Mouse (Mus musculus) left cerebral cortex, postnatal 4 days (tissue): ENCODE results near the gene Nsdhl. TPM values are rescaled to one million over a fixed set of nuclear protein-coding genes. Genes with fewer than 3 reads are reported as not detected.

ENCODE experiments used
- DNase-seq: peaks from one replicate; pipeline ENCODE4 v3.0.0-alpha.2; 2022
- intact Hi-C: fragments of 180-260 bp; cut with DNase I; formaldehyde crosslinking; loops from one replicate; pipeline ENCODE4 v1.15.1; 2025
- microRNA-seq: library from miRNA; unstranded; fragments of <30 nt; microRNA quantifications from one replicate; pipeline ENCODE4 v1.2.0, GENCODE M21; 2022
- total RNA-seq, 2 experiments: library from RNA; stranded (reverse); gene quantifications; 2 replicates each; pipeline ENCODE4 v1.2.3; 2021

Gene Nsdhl
- total RNA-seq, 2 experiments from 2014 or later, result 62.5 to 65.4 TPM

- DNase-seq, result no peak
- intact Hi-C loops, result no loop called here
Measured at GRCm38 (mm10) chrX:72992291-72992919, 74.0 kb downstream of the Nsdhl start.

DNA sequence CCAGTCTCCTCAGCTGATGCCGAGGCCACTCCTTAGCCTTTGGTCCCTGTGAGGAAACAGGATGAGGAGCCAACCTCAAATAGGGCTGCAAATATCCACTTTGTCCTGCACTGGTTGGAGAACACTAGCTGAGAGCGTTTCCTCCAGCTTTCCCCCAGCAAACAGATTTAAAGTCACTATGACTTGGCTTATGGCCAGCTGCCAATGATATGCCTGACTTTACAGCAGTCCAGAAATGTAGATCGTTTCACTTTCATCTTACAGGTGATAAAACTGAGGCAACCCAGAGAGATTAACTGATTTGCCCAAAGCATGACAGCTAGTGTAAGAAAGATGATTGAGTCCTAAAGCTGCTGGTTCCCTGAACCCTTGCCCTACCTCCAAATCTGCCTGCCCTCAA lies 77.2 kb downstream of the Nsdhl start:
- no peak for DNase-seq
- intact Hi-C loops, result no loop called here

DNA sequence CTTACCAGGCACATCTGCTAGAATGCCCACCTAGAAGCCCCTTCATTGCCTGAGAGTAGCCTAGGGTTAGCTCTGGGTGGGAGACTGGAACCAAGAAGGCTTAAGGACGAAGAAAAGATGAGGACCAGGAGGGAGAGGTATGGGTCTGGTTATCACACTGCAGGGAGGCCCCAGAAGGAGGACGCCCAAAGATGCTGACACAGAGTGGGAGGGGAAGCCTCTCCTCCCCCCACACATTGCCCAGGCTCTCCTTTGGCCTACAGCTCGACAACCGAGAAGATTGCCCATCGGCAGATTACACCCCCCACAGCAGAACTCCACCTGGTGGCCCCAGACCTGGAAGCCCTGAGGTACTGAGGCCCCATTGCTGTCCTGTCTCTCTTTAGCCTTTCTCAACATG lies 84.8 kb downstream of the Nsdhl start:
- no peak for DNase-seq
- intact Hi-C loops, result no loop called here

DNA sequence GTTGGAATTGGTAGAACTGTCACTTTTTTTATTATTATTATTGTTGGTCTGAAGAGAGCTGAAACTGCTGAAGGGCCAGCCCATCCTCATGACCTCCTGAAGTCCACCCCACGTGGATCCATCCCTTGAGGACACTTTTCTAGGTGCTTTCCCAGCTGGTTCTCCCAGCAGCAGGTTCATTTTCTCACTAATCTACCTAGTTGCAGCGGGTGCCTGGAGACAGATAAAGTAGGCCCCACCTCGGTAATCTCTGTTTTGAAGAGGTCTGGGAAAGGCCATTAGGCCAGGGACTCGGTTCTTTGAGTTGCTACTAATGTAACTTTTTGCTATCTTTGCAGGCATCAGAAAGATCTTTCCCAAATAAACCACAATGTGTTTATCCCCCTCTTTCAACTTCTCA lies 87.3 kb downstream of the Nsdhl start:
- no peak for DNase-seq
- intact Hi-C loops, result no loop called here

DNA sequence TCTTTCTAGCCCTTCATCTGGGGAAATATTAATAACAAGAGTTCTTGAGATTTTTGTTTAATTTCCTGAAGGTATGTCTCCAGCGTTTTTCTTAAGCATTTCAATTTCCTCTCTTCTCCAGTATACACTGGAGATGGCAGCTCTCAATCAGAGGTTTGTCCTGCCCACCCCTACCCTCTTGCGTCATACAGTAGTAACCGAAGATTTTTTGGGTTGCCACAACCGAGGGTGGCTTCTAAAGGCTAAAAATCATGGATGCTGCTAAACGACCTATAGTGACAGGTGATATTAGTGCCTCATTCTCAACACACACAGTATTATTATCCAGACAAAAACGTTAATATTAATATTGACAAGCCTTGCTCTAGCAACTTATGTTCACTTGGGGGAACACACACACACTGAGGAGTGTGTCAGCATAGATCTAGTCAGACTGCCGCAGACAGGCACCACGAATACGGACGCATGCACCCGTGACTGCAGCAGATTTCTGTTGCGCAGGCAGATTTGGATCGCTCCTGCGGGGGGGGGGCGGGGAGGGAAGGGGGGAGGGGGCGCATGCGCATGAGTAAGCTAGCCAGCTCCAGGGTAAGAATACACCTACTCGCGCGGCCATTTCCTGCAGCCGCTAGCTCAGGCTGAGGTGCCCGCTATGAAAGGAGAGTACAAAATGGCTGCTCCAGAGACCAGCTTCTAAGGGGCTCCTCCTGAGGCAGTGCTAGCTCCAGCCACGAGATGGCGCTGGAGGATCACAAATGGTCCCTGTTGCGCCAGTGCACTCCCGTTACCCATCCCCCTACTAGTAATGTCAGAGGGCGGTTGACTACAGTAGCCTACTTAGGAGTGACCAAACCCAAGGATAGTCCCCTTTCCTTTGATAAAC lies 89.5 kb downstream of the Nsdhl start:
- peak; percentile 93 for DNase-seq
- intact Hi-C loops, result no loop called here

Small RNA genes within 50 kb of the gene (microRNA-seq; reads per million reads assigned to microRNA genes)
- gene Mir2137, result not detected

Other genes starting within 250 kb of the Nsdhl start
- 1 to 10 TPM; 2.6 to 3.6 TPM for gene Gabrq, start 93.4 kb upstream of the Nsdhl start, total RNA-seq
- 10 to 100 TPM; 46.3 to 49.9 TPM for gene Cetn2, start 146 bp upstream of the Nsdhl start, total RNA-seq
- gene Zfp185, start 68.8 kb downstream of the Nsdhl start, total RNA-seq, result 1 to 10 TPM; 1.0 to 1.1 TPM
- under 1 TPM; 0.28 to 0.50 TPM for gene Pnma5, start 118.5 kb downstream of the Nsdhl start, total RNA-seq
- gene Pnma3, start 146.2 kb downstream of the Nsdhl start, total RNA-seq, result 10 to 100 TPM; 15.7 to 19.2 TPM
- under 1 TPM; 0.54 to 0.56 TPM for gene Xlr4a, start 163.9 kb downstream of the Nsdhl start, total RNA-seq
- gene Xlr3a, start 178.5 kb downstream of the Nsdhl start, total RNA-seq, result 1 to 10 TPM in 1 of 2 experiments, under 1 TPM in 1; 0.64 to 3.7 TPM
- gene Gm14685, start 198.5 kb downstream of the Nsdhl start, total RNA-seq, result 1 to 10 TPM in 1 of 2 experiments, under 1 TPM in 1; 0.92 to 2.2 TPM
- gene Xlr5b, start 230.2 kb downstream of the Nsdhl start, total RNA-seq, result under 1 TPM in 1 of 2 experiments, not detected in 1; 0.20 TPM
- gene DXBay18, start 230.9 kb downstream of the Nsdhl start, total RNA-seq, result under 1 TPM in 1 of 2 experiments, not detected in 1; 0.46 TPM